Mouse (Mus musculus) hindbrain, embryonic 13.5 days (tissue): Measurements from ENCODE around the gene Il17re. TPM values are rescaled to one million over a fixed set of nuclear protein-coding genes. Genes with fewer than 3 reads are reported as not detected.

Experiments used
- ATAC-seq: fragments of 200-750 bp; cut with Nextera tagmentation; 2 replicates; pipeline ENCODE4 v1.8.0; 2017; ENCODE audit warnings: moderate TSS enrichment; ENCODE audit not compliant: low FRiP score
- H3K27ac ChIP-seq: fragments of 300-500 bp; sonication (generic); 2 replicates; pipeline ENCODE4 v1.5.1; 2015; ENCODE audit warnings: inconsistent platforms, mild to moderate bottlenecking, moderate library complexity
- H3K27me3 ChIP-seq: fragments of 300-500 bp; sonication (generic); 2 replicates; pipeline ENCODE4 v1.6.1; 2015; ENCODE audit warnings: mild to moderate bottlenecking, inconsistent platforms
- H3K36me3 ChIP-seq: fragments of 300-500 bp; sonication (generic); 2 replicates; pipeline ENCODE4 v1.6.1; 2015; ENCODE audit warnings: mild to moderate bottlenecking, inconsistent platforms
- H3K4me1 ChIP-seq: fragments of 300-500 bp; sonication (generic); replicated peaks from 2 replicates; pipeline ENCODE4 v1.6.1; 2015; ENCODE audit warnings: inconsistent platforms
- H3K4me2 ChIP-seq: fragments of 300-500 bp; sonication (generic); 2 replicates; pipeline ENCODE4 v1.6.1; 2015; ENCODE audit warnings: inconsistent platforms, mild to moderate bottlenecking, moderate library complexity
- H3K4me3 ChIP-seq: fragments of 300-500 bp; sonication (generic); 2 replicates; pipeline ENCODE4 v1.5.1; 2015; ENCODE audit warnings: mild to moderate bottlenecking, inconsistent platforms
- H3K9ac ChIP-seq: fragments of 300-500 bp; sonication (generic); 2 replicates; pipeline ENCODE4 v1.6.1; 2015; ENCODE audit warnings: mild to moderate bottlenecking, inconsistent platforms
- H3K9me3 ChIP-seq: fragments of 300-500 bp; sonication (generic); 2 replicates; pipeline ENCODE4 v1.6.1; 2016; ENCODE audit warnings: inconsistent platforms
- WGBS: fragments of 180-500 bp; shearing (Covaris S2); methylation state at CpG from one replicate; pipeline ENCODE4 v1.1.7; 2015; 5-methylcytosine and 5-hydroxymethylcytosine counted together
- polyA plus RNA-seq: library from polyadenylated mRNA; unstranded; fragments of >200 nt; fragmentation: Nextera tagmentation; extraction: Ambion mirVana; gene quantifications from 2 replicates; pipeline ENCODE4 v1.2.1, GENCODE M21; 2015

Il17re gene
- polyA plus RNA-seq, 1 experiment from 2014 or later, result 0.17 TPM

GRCm38 (mm10) chr6:113433661-113434060 is 24.6 kb upstream of the Il17re start:
- 76% methylated on average over 3 of the region's 3 CpGs for WGBS
- ATAC-seq, result no peak
- no peaks in the 10 kb centered on the region for H3K36me3 ChIP-seq
- H3K4me1 ChIP-seq, result no peaks in the 10 kb centered on the region
- no peak overlapping the region for H3K4me2 ChIP-seq
- H3K27ac ChIP-seq, result no peak overlapping the region
- H3K9me3 ChIP-seq, result no peaks in the 10 kb centered on the region
- no peaks in the 10 kb centered on the region; the same call in 1 of the 2 replicates for H3K27me3 ChIP-seq
- H3K4me3 ChIP-seq, result no peak overlapping the region
- no peak overlapping the region for H3K9ac ChIP-seq

- 78% methylated on average over 7 of the region's 7 CpGs for whole genome bisulfite sequencing
- Histone ChIP-seq H3K4me3 (no peak overlapping the region), H3K36me3 (no peaks in the 10 kb centered on the region), H3K9me3 (no peaks in the 10 kb centered on the region), H3K9ac (no peak overlapping the region), H3K27me3 (no peaks in the 10 kb centered on the region; the same call in 1 of the 2 replicates), H3K4me2 (no peak overlapping the region), H3K27ac (no peak overlapping the region), H3K4me1 (no peaks in the 10 kb centered on the region)
- no peak for ATAC-seq
These were observed 23.6 kb upstream of the Il17re start for GRCm38 (mm10) chr6:113434691-113435090.

GRCm38 (mm10) chr6:113435664-113436205 is 22.5 kb upstream of the Il17re start, which contains the start of gene Cidec:
Gene Cidec, minus strand, starts transcription at chr6:113435760.
- Histone ChIP-seq H3K4me3 (no peak within 1 kb of the TSS), H3K4me1 (no peaks in the 10 kb centered on the region), H3K36me3 (no peaks in the 10 kb centered on the region), H3K9me3 (no peaks in the 10 kb centered on the region), H3K4me2 (no peak within 1 kb of the TSS), H3K9ac (no peak within 1 kb of the TSS), H3K27ac (no peak within 1 kb of the TSS), H3K27me3 (no peaks in the 10 kb centered on the region; the same call in 1 of the 2 replicates)
- no peak for ATAC-seq
- 78% methylated on average over 9 of the region's 9 CpGs for WGBS

GRCm38 (mm10) chr6:113437135-113437534 is 21.1 kb upstream of the Il17re start:
- 86% methylated on average over 12 of the region's 12 CpGs for WGBS
- Histone ChIP-seq H3K27me3 (no peaks in the 10 kb centered on the region; the same call in 1 of the 2 replicates), H3K36me3 (no peaks in the 10 kb centered on the region), H3K9ac (no peak overlapping the region), H3K4me2 (no peak overlapping the region), H3K27ac (no peak overlapping the region), H3K4me3 (no peak overlapping the region), H3K9me3 (no peaks in the 10 kb centered on the region), H3K4me1 (peaks cover 3% of the 10 kb centered on the region; the same call in 1 of the 2 replicates)
- no peak for ATAC-seq

- H3K27me3 ChIP-seq, result no peaks in the 10 kb centered on the region; the same call in 1 of the 2 replicates
- WGBS, result 66% methylated on average over 12 of the region's 12 CpGs
- no peak overlapping the region for H3K4me2 ChIP-seq
- H3K9ac ChIP-seq, result no peak overlapping the region
- no peak for ATAC-seq
- no peaks in the 10 kb centered on the region for H3K36me3 ChIP-seq
- H3K27ac ChIP-seq, result no peak overlapping the region
- no peaks in the 10 kb centered on the region for H3K9me3 ChIP-seq
- H3K4me1 ChIP-seq, result peaks cover 13% of the 10 kb centered on the region
- no peak overlapping the region for H3K4me3 ChIP-seq
These were observed 19.4 kb upstream of the Il17re start for GRCm38 (mm10) chr6:113438721-113439430.

- WGBS, result 84% methylated on average over 3 of the region's 3 CpGs
- Histone ChIP-seq H3K36me3 (0 out of 2 replicates have a peak, but pooled peaks cover 3% of the 10 kb centered on the region), H3K4me3 (no peak overlapping the region), H3K27ac (no peak overlapping the region), H3K9ac (no peak overlapping the region), H3K4me2 (no peak overlapping the region), H3K4me1 (peaks cover 16% of the 10 kb centered on the region), H3K27me3 (no peaks in the 10 kb centered on the region; the same call in 1 of the 2 replicates), H3K9me3 (no peaks in the 10 kb centered on the region)
- no peak for ATAC-seq
These were observed 17.6 kb upstream of the Il17re start for GRCm38 (mm10) chr6:113440686-113441085.

- no peak for ATAC-seq
These were observed 17.1 kb upstream of the Il17re start for GRCm38 (mm10) chr6:113441147-113441680.

GRCm38 (mm10) chr6:113442087-113442441 is 16.2 kb upstream of the Il17re start:
- Histone ChIP-seq H3K27ac (peak overlapping the region; percentile 82), H3K9ac (peak overlapping the region; percentile 97), H3K36me3 (peaks cover 11% of the 10 kb centered on the region), H3K4me1 (peaks cover 16% of the 10 kb centered on the region), H3K4me3 (peak overlapping the region; percentile 94), H3K4me2 (peak overlapping the region; percentile 94), H3K27me3 (no peaks in the 10 kb centered on the region; the same call in 1 of the 2 replicates), H3K9me3 (no peaks in the 10 kb centered on the region)
- ATAC-seq, result peak; percentile 62
- WGBS, result 41% methylated on average over 9 of the region's 9 CpGs

More at GRCm38 (mm10) chr6:113441147-113441680, 17.1 kb upstream of the Il17re start:
- H3K4me3 ChIP-seq, result no peak overlapping the region
- no peak overlapping the region for H3K4me2 ChIP-seq
- no peak overlapping the region for H3K9ac ChIP-seq
- H3K27me3 ChIP-seq, result no peaks in the 10 kb centered on the region; the same call in 1 of the 2 replicates
- no peak overlapping the region for H3K27ac ChIP-seq
- no peaks in the 10 kb centered on the region for H3K9me3 ChIP-seq
- 49% methylated on average over 7 of the region's 7 CpGs for WGBS
- H3K36me3 ChIP-seq, result peaks cover 4% of the 10 kb centered on the region; the same call in 1 of the 2 replicates
- H3K4me1 ChIP-seq, result peaks cover 16% of the 10 kb centered on the region

DNA sequence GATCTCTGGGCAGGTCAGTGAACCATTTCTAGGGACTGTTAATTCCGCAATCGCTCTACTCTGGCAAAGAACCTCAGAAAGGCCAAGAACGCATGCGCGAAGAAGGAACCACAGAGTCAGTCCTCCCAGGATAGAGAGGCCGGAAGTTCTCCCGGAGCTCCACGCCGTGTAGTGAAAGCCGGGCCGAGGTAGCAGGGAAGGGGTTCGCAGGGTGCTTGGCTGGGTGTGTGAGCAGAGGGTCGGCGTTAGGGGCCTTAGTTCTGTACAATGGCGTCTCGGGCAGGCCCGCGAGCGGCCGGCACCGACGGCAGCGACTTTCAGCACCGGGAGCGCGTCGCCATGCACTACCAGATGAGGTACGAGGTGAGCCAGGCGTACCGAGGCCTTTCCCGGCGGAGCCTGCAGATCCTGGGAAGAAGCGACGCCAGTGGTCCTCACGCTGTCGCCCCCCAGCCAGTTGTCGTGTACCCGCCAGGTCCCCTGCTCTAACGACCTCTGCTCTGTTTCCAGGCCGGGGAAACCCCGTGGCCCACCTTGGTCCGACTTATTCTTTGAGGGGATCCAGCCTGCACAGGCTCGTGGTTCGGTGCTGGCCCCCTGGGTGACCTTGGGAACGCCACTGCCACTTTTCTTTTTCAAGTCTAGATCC is 15.7 kb upstream of the Il17re start, which contains the start of gene Jagn1:
Gene Jagn1, plus strand, starts transcription at position 128 of the 649 bp plus-strand sequence.
- H3K4me1 ChIP-seq, result peaks cover 16% of the 10 kb centered on the region
- peak within 1 kb of the TSS; percentile 94 for H3K4me2 ChIP-seq
- ATAC-seq, result peak; percentile 93
- peak within 1 kb of the TSS; percentile 83 for H3K27ac ChIP-seq
- peak within 1 kb of the TSS; percentile 97 for H3K9ac ChIP-seq
- H3K36me3 ChIP-seq, result peaks cover 16% of the 10 kb centered on the region
- whole genome bisulfite sequencing, result under 1% methylated on average over 45 of the region's 45 CpGs
- H3K4me3 ChIP-seq, result peak within 1 kb of the TSS; percentile 94
- H3K27me3 ChIP-seq, result no peaks in the 10 kb centered on the region
- H3K9me3 ChIP-seq, result no peaks in the 10 kb centered on the region

DNA sequence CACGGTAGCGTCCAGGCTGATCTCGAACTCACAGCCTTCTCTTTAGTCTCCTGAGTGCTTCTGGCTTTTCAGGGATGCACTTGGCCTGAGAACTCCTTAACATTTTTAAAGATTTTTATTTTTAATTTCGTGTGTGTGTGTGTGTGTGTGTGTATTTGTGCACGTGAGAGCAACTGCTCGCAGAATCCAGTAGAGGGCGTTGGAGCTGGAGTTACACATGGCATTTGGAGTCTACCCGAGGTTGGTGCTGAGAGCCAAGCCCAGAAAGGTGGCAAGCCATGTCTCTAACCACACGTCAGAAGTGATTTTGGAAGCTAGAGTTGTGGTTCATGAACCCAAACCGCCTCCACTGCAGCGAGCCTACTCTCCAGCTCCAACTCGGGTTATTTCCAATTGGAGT is 15.2 kb upstream of the Il17re start:
- no peaks in the 10 kb centered on the region for H3K27me3 ChIP-seq
- peak overlapping the region; percentile 83; the same call in 1 of the 2 replicates for H3K27ac ChIP-seq
- H3K4me1 ChIP-seq, result peaks cover 16% of the 10 kb centered on the region
- H3K4me3 ChIP-seq, result peak overlapping the region; percentile 94
- no peaks in the 10 kb centered on the region for H3K9me3 ChIP-seq
- no peak for ATAC-seq
- H3K9ac ChIP-seq, result peak overlapping the region; percentile 97
- peaks cover 22% of the 10 kb centered on the region for H3K36me3 ChIP-seq
- 49% methylated on average over 12 of the region's 12 CpGs for WGBS
- H3K4me2 ChIP-seq, result peak overlapping the region; percentile 94

DNA sequence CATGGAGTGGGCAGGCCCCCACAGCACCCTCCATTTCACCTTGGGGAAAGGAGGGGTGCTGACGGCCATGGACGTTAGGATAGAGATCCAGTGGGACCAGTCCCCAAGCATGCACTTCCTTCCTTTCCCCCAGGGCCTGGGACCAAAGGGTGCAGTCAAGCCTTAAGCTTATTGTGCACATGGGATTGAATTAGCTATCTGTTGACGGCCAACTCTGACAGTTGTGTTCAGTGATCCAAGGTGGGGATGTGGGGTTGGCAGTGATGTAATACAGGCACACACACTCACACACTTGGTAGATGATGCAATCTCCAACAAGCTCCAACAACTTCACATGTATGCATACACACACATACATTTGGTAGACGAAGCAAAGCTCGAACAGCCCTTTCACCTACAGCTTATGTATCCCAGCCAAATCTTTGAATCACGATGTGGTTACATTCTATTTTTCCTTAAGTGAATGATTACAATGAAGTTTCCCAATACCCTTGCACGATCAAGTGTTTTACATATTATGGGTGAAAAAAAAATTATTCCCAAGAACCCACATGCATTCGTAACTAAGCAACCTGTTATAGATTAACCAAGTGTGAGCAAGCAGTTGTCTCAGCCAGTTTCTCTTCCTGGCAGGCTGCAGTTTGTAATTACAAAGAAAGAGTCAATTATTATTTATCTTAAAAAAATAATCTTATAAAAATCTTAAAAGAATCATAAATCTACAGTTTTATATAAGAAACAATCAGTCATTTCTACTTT is 13.9 kb upstream of the Il17re start:
- no peaks in the 10 kb centered on the region for H3K9me3 ChIP-seq
- H3K9ac ChIP-seq, result no peak overlapping the region
- H3K4me3 ChIP-seq, result no peak overlapping the region
- no peaks in the 10 kb centered on the region for H3K27me3 ChIP-seq
- WGBS, result 73% methylated on average over 7 of the region's 8 CpGs
- no peak overlapping the region for H3K4me2 ChIP-seq
- no peak overlapping the region for H3K27ac ChIP-seq
- no peak for ATAC-seq
- H3K36me3 ChIP-seq, result peaks cover 33% of the 10 kb centered on the region
- peaks cover 16% of the 10 kb centered on the region for H3K4me1 ChIP-seq
